Mouse (Mus musculus) kidney, postnatal 10 days (tissue): ENCODE data around the gene Rabepk.
"Not testable (repeated sequence)": the region's sequence is repeated elsewhere in the genome, so short reads cannot be mapped to it uniquely, and the experiment has no call there.

Source experiments
- DNase-seq: peaks from one replicate; pipeline ENCODE4 v3.0.0; 2021; ENCODE audit warnings: mixed read lengths

The Rabepk gene

DNA sequence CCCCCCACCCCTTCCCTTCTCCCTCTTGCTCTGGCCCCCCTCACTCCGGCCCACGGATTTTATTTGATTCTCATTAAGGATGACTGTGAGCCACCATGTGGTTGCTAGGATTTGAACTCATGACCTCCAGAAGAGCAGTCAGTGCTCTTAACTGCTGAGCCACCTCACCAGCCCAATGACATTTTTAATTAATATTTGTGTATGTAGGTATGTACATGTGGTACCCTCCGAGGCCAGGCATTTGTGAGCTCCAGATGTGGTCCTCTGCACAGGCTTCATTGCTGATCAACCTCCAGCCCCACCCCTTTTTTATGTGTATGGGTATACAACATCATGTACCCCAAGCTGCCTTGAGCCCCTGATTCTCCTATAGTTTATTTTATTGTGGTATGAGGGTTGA lies 4.0 kb upstream of the Rabepk start:
- no peak for DNase-seq

DNA sequence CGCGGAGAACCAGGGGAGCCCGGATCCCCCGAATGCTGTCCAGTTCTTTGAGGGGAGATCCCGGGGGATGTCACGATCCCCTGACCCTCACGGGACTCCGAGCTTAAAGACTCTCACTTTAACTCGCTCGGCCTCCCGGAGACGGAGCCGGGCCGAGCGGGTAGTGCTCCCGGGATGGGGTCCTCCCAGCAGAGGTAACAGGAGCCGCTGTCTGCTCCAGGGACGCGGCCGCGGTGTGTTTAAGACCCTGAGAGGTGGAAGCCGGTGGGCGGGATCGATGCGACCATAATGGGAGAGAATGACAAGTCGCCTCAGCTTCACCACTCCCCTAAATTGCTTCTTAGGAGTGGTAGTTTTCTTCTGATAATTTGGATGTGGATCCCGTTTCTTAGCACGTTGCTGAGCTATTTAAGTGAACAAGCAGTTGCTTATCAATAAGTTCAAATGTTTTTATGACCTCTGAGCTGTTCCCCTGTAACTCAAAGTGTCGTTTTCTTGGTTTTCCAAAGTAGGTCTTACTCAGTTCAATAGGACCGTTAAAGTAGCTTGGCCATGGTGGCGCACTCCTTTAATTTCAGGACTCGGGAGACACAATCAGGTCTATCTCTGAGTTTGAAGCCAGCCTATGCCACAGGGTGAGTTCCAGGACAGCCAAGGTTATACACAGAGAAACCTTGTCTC lies 3.0 kb upstream of the Rabepk start:
- peak; percentile 48 for DNase-seq

DNA sequence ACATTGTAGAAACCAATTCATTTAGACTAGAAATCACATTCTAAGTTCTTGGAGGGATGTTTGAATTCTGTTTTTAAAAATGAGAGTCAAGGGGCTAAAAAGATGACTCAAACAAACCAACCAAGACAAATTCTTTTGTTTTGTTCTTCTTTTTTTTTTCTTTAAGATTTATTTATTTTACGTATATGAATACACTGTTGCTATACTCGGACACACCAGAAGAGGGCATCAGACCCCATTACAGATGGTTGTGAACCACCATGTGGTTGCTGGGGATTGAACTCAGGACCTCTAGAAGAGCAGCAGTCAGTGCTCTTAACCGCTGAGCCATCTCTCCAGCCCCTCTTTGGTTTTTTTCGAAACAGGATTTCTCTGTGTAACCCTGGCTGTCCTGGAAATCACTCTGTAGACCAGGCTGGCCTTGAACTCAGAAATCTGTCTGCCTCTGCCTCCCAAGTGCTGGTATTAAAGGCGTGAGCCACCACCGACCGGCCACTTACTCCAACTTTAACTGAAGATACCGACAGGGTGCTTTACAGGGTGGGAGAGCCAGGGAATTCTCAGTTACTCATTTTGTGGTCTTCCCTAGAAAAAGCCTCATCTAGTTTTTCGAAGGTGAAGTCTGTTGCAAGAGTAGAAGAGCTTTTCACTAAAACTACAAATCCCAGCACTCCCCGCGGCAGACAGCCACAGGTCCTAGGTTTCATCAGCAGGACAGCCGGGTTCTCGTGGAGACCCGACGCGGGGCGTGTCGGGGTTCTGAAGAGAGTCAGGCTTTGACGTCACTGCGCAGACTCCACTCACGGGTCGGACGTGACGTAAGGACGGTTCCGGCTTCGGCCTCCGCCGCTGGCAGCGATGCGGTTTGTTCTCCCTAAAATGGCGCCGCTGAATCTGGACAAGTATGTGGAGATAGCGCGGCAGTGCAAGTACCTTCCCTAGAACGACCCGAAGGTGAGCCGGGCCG lies 2.1 kb upstream of the Rabepk start:
- DNase-seq: peak; percentile 99

DNA sequence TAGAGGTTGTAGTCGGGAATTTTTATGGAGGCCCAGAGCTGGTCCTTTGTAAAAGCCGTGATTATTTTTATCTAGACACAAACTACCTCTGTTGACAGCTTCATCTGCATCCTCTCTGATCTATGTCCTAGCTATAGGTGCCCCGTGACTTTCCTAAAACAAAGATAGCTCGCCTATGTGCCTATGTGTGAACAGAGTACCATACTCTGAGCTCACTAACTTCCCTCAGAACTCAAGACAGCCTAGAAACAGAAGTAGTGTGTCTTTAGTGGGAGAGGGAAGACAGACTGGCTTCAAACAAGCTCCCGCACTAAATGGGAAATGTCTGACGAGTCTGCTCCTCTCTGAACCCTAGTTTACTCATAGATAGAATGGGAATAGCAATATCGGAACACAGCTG lies 659 bp upstream of the Rabepk start:
- DNase-seq: no peak

DNA sequence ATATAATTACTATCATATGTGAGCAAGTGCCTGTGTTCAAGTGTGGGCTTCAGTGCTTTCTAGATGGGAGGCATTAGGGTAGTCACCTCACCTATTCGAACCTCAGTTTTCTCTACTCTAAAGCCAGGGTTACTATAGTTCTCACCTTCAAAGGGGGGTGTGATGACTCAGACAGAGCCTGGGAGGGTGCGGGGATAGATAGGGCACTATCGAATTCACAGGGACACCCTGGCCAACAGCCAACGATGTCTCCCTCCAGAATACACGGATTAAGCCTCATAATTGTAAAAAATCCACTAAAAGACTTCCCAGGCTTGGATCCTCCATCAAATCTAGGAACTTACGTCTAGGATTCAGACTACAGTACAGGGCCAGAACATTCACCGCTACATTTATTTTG lies 4.3 kb downstream of the Rabepk start:
- DNase-seq: no peak

DNA sequence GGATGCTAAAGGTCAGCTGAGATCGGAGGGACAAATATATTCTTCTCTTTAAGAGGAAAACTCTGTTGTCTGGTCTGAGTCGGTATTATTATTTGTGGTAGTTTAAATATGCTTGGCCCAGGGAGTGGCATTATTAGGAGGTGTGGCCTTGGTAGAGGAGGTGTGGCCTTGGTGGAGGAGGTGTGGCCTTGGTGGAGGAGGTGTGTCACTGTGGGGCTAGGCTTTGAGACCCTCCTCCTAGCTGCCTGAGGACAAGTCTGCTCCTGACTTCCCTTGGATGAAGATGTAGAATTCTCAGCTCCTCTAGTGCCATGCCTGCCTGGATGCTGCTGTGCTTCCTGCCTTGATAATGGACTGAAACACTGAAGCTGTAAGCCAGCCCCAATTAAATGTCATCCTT lies 5.2 kb downstream of the Rabepk start:
- no peak for DNase-seq

DNA sequence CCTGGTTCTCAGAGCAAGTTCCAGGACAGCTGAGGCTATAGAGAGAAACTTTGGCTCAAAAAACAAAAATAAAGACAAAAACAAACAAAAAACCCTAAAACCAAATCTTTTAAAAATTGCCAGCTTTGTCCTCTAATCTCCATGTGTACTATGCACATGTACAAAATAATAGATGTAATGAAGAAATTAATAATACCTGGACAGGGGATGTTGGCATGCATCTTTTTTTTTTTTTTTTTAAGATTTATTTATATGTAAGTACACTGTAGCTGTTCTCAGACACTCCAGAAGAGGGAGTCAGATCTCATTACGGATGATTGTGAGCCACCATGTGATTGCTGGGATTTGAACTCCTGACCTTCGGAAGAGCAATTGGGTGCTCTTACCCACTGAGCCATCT lies 7.2 kb downstream of the Rabepk start:
- not testable (repeated sequence) for DNase-seq

DNA sequence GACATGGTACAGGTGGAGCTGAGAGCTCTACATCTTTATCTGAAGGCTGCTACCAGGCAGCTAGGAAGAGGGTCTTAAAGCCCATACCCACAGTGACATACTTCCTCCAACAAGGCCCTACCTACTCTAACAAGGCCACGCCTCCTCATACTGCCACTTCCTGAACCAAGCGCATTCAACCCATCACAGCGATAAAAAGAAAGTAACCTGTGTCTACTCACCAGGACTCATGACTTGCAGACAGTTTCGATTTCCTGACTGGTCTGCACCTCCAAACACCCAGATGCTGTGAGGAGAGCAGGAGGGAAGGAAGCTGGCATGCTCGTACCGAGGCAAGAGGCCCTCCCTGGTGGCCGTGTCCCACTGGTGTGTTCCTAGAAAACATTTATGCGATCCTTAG lies 9.4 kb downstream of the Rabepk start:
- DNase-seq: no peak

DNA sequence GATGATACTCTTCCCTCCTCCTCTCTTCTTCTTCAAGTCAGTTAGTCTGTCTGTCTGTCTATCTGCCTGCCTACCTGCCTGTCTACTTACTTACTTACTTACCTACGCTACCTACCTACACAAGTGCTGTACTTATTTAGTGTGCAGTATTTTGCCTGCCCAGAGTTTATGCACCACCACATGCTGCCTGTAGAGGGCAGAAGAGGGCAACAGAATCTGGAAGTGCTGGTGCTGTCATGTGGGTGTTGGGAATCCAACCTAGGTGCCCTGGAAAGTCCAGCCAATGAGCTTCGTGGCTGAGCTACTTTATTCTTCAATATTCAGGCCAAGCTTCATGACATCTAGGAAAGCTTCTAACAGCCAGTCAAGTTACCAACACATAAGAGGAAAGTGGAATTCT lies 15.6 kb downstream of the Rabepk start:
- DNase-seq: peak; percentile 51

DNA sequence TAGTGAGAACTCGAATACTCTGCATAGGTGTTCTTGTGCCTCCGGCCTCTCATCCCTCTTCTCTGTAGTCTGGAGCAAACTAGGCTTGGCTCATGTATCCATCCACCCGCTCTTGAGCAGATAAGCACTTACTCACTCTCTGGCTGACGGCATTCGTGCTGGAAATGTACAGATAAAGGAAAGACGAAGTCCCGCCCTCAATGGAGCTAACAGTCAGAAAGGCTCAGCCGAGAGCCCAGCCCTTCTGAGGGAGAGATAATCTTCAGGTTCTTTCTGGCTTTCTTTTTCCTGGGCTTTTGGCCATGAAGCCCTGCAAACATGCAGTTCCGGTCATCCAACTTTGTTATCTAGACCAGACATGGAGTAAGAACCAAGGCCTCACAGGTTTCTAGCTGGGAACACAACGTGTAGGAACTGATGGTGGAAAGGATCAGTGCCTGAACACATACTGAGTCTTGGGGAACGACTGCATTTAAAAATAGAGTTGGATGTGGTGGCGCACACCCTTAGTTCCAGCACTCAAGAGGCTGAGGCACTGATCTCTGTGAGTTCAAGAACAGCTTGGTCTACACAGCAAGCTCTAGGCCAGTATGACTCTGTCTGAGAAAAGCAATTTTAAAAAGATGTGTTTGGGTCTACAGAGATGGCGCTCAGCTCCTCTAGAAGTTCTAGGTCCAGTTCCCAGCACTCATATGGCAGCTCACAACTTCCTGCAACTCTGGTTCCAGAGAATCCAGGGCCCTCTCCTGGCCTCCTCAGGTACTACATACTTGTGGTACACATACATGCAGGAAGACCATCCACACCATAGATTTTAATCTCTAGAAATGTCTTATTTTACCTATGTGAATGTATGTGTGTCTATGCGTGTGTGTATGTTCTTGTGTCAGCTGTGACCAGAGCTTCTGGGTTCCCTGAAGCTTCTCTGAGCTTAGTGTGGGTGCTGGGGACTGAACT lies 16.4 kb downstream of the Rabepk start:
- no peak for DNase-seq

DNA sequence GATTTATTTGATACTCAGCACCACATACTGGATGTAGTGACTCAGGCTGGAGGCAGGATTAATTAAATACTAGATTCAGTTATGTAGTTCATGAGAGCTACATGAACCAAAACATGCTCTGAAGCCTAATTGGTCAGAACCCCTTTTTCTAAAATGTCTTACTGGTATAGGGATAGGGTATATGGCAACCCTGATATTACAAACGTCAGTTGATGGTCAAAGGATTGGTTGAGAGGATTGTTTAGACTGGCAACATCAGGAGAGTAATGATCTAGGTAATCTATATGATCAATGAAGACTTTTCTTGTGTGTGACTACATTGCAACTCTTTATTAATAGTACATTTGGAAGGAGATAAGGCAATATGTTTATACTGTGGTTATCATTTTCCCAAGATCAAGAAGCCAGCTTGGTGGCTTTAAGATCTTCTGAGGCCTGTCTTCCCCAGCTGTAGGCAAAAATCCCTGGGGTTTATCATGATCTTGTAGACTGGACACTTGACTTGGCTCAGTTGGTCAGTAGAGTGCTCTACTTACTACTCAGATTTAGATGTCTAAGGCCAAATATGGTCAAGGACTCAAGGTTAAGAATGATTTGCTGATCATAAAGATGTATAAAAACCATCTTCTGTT lies 22.4 kb downstream of the Rabepk start:
- no peak for DNase-seq

DNA sequence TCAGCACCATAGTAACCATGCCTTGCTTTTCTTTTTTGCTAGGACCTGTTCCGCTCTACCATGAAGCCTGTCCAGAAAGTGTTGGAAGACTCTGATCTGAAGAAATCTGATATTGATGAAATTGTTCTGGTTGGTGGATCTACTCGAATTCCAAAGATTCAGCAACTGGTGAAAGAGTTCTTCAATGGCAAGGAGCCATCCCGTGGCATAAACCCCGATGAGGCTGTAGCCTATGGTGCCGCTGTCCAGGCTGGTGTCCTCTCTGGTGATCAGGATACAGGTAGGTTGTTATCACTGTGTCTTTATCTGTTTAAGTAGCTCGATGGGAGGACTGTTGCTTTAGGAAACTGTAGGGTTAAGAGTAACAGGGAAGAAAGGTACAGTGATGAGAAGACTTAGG lies 25.2 kb downstream of the Rabepk start:
- no peak for DNase-seq

DNA sequence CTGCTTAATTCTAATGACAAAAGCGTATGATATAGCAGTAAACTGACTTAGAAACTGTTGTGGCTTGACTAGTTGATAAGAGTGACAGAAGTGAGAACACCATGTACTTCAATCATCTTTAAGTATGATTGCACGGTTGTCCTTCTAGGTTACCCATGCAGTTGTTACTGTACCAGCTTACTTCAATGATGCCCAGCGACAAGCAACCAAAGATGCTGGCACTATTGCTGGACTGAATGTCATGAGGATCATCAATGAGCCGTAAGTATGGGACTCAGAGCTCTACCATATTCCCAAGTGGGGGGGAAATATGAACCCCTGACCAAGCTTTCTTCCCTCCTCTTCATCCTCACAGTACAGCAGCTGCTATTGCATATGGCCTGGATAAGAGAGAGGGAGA lies 26.0 kb downstream of the Rabepk start:
- DNase-seq: no peak

DNA sequence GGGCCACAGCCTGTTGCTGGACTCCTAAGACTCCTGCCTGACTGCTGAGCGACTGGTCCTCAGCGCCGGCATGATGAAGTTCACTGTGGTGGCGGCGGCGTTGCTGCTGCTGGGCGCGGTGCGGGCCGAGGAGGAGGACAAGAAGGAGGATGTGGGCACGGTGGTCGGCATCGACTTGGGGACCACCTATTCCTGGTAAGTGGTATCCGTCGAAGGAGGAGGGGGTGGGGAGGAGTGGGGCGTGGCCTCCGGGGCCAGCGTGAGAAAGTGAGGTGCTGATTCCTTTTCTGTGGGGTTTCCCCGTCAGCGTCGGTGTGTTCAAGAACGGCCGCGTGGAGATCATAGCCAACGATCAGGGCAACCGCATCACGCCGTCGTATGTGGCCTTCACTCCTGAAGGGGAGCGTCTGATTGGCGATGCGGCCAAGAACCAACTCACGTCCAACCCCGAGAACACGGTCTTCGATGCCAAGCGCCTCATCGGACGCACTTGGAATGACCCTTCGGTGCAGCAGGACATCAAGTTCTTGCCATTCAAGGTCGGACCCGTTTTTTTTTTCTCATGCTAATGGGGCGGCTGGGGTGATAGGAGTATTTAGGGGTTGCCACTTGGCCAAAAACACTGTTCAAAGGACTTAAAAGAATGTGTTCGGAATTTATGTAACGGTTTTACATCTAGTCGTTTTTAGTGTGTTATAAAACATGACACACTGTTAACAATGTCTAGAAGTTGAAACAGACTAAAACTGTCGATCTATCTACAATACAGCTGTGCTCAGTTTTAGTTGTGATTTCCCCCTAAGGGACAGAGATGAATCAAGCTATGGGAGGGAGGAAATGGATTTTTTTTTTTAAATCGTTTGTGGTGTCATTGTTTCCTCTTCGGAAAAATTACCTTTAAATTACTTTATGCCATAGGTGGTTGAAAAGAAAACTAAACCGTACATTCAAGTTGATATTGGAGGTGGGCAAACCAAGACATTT lies 27.2 kb downstream of the Rabepk start:
- peak; percentile 69 for DNase-seq

DNA sequence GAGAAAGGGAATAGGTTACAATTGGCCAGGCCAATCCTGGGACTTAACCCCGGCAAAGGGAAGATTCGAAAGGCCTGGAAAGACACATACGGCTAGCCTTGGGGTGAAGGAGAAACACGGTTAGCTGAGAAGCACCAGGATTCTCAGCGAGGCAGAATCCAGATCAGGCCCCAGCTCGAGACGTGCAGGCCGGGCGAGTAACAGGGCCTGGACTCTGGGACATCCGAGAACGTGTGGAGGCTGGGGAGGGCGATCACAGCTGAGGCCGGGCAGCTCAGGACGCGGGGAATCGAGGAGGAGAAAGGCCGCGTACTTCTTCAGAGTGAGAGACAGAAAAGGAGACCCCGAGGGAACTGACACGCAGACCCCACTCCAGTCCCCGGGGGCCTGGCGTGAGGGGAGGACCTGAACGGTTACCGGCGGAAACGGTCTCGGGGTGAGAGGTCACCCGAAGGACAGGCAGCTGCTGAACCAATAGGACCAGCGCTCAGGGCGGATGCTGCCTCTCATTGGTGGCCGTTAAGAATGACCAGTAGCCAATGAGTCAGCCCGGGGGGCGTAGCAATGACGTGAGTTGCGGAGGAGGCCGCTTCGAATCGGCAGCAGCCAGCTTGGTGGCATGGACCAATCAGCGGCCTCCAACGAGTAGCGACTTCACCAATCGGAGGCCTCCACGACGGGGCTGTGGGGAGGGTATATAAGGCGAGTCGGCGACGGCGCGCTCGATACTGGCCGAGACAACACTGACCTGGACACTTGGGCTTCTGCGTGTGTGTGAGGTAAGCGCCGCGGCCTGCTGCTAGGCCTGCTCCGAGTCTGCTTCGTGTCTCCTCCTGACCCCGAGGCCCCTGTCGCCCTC lies 28.1 kb downstream of the Rabepk start, which contains the start of gene Hspa5:
Gene Hspa5 (plus strand): TSS at position 603 of the 859 bp plus-strand sequence.
- peak; percentile 99 for DNase-seq

DNA sequence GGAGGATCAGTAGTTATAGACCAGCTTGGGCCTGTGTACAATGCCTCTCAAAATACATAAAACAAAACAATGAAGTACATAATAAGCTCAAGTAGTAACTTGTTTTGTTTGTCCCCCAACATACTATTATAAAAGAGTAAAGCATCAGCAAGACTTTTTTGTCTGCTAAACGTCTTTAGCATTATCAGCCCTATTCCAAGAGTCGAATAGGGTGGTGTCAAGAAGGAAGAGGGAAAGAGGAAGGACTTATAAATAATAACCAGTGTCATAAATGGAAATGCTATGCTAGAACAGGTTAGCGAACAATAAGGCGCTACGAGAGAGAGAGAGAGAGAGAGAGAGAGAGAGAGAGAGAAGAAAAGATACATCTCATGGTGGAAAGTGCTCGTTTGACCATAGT lies 28.8 kb downstream of the Rabepk start:
- DNase-seq: no peak

DNA sequence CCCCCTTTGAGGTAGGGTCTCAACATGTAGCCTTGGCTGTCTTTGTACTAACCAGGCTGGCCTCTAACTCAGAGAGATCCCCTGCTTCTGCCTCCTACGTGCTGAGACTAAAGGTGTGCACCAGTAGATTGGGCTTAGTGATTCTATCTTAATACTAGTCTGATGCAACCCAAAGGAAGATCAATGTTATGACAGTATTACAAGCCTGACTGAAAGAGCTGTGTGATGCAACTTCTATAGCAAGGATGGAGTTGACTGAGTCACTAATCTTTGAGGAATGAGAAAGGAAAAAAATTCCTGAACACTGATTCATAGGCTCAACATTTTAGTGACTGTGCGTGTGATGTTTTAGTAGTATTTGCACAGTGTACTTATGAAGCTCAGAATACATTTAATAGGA lies 29.7 kb downstream of the Rabepk start:
- no peak for DNase-seq

DNA sequence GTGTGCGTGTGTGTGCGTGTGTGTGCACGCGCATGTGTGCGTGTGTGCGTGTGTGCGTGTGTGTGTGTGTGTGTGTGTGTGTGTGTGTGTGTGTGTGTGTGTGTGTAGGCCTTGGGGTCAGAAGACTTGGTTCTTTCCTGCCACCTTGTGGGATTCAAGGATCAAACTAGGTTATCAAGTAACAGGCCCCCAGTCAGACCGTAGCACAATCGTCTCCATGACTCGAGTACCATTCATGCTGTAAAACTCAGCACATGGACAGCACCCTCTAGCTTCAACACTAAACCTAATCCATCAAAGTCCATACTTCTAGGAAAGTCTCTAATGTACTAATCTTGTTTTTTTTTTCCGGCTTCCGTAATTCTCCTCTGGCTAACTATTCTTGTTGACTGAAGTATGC lies 34.9 kb downstream of the Rabepk start:
- DNase-seq: no peak

DNA sequence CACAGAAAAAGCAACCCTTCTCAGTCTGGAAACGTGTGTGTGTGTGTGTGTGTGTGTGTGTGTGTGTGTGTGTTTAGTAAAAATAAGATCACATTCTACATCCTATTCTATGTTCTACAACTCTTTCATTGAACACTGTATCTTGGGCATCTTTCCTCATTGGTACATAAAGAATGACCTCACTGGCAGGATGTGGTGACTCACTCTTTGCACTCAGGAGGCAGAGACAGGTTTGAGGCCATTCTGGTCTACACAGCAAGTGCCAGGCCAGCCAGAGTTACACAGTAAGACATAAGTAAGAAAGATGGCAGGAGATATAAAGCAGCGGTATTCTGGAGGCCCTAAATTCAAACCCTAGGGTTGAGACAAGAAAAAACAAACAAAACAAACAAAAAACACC lies 36.8 kb downstream of the Rabepk start:
- DNase-seq: no peak

DNA sequence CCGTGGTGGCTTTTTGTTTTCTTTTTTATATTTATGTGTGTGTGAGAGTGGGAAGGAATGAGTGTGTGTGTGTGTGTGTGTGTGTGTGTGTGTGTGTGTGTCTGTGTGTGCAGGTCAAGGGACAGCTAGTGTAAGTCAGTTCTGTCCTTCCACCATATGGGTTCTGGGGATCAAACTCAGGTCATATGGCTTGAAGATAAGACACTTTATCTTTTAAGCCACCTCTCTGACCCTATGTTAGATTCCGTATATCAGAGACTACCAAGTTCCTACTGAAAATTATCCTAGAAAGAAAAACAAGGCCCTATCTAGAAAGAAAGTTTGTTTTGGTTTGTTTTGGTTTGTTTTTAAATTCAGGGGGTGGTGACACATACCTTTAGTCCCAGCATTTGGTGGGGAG lies 37.5 kb downstream of the Rabepk start:
- no peak for DNase-seq
